Comparison of ENCODE assay signal across 7 mouse cellular contexts in the genomic region with DNA sequence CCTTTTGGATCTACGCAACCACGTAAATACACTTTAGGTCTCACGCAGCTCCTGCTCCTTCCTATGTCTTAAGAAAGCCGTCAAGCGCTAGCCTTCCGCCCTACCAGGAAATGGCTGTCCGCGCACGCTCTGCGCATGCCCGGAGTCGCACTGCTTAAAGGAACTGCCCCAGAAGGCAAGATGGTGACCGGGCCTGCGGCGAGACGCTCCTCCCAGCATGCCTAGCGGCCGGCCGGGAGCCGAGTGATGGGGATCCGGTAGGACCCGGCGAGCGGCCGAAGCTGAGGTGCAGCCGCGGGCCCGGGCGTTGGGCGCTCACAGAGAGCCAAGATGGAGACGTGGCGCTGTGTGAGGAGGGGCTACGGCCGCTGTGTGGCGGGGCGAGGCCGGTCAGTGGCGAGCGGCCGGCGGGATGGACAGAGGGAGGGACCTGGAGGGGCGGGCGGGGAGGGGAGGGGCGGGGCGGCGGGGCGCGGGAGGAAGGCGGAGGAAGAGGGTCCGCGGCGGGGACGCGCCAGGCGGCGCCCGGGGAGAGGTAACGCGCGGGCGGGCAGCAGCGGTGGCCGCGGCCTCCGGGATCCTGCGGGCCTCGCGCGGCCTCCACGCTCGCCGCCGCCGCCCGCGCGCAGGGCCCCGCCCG. TPM values are rescaled to one million over a fixed set of nuclear protein-coding genes. Genes with fewer than 3 reads are reported as not detected.
DNase-seq lines count a peak whose midpoint lies in the region; ATAC-seq and TF ChIP-seq lines count a peak whose summit lies in the region.

No protein-coding gene starts in this region.

- peaks cover 17% of the 10 kb centered on the region for H3K4me1 ChIP-seq in embryonic facial prominence, embryonic 10.5 days
- peaks cover 5% of the 10 kb centered on the region; the same call in 1 of the 2 replicates for H3K4me1 ChIP-seq in intestine, postnatal 0 days (replicated peaks; ENCODE audit: control insufficient read depth, insufficient read depth, low read length)
- peaks cover 13% of the 10 kb centered on the region for H3K4me1 ChIP-seq in midbrain, embryonic 12.5 days
- peaks cover 7% of the 10 kb centered on the region; the same call in 1 of the 2 replicates for H3K4me1 ChIP-seq in small intestine, adult 2 months (ENCODE audit: control insufficient read depth, insufficient read depth, insufficient read length, low read length)

- WGBS in embryonic facial prominence, embryonic 10.5 days, result under 1% methylated on average over 74 of the region's 79 CpGs
- under 1% methylated on average over 41 of the region's 79 CpGs for WGBS in intestine, postnatal 0 days
- under 1% methylated on average over 41 of the region's 79 CpGs for WGBS in midbrain, embryonic 12.5 days
- WGBS in small intestine, adult 2 months, result 2% methylated on average over 40 of the region's 79 CpGs

- H3K36me3 ChIP-seq in embryonic facial prominence, embryonic 10.5 days (replicated peaks), result peaks cover 9% of the 10 kb centered on the region
- no peaks in the 10 kb centered on the region; the same call in 1 of the 2 replicates for H3K36me3 ChIP-seq in intestine, postnatal 0 days (ENCODE audit: control insufficient read depth, insufficient read depth)
- 0 out of 2 replicates have a peak, but pooled peaks cover 8% of the 10 kb centered on the region for H3K36me3 ChIP-seq in midbrain, embryonic 12.5 days
- H3K36me3 ChIP-seq in small intestine, adult 2 months (ENCODE audit: control insufficient read depth, insufficient read depth, low read length), result peaks cover 4% of the 10 kb centered on the region

- H3K9me3 ChIP-seq in embryonic facial prominence, embryonic 10.5 days, result no peaks in the 10 kb centered on the region
- no peaks in the 10 kb centered on the region for H3K9me3 ChIP-seq in intestine, postnatal 0 days (ENCODE audit: control insufficient read depth)
- H3K9me3 ChIP-seq in midbrain, embryonic 12.5 days, result no peaks in the 10 kb centered on the region

- H3K4me2 ChIP-seq in intestine, postnatal 0 days (replicated peaks; ENCODE audit: low read depth), result peak overlapping the region; percentile 76
- peak overlapping the region; percentile 77 for H3K4me2 ChIP-seq in midbrain, embryonic 12.5 days (replicated peaks)

- DNase-seq in adrenal gland, postnatal 10 days, result peak; percentile 98
- DNase-seq in embryonic facial prominence, embryonic 10.5 days (ENCODE audit: low spot score), result peak; percentile 98
- peak; percentile 86 for DNase-seq in gonadal fat pad, adult 2 months (ENCODE audit: low read depth)
- peak; percentile 98 for DNase-seq in left cerebral cortex, postnatal 4 days

- peak overlapping the region; percentile 78 for H3K9ac ChIP-seq in intestine, postnatal 0 days (ENCODE audit: low read depth, low read length)
- H3K9ac ChIP-seq in midbrain, embryonic 12.5 days (replicated peaks), result peak overlapping the region; percentile 90

- peak; percentile 74 for TF ChIP-seq POLR2A in small intestine, adult 2 months (IDR thresholded peaks at IDR 0.05; ENCODE audit: low read depth, low read length)

- intact Hi-C loops in left cerebral cortex, postnatal 4 days (cut with DNase I), result no loop called here

- TF ChIP-seq CTCF in intestine, postnatal 0 days (IDR thresholded peaks at IDR 0.05; ENCODE audit: low read depth), result 0 out of 2 replicates have a peak, but pooled peaks have one; percentile 23
- TF ChIP-seq CTCF in small intestine, adult 2 months (IDR thresholded peaks at IDR 0.05; ENCODE audit: extremely low read depth, insufficient read length, insufficient replicate concordance, low read depth, low read length), result no peak

- H3K27ac ChIP-seq in embryonic facial prominence, embryonic 10.5 days (replicated peaks), result peak overlapping the region; percentile 98
- H3K27ac ChIP-seq in intestine, postnatal 0 days (ENCODE audit: low read depth, low read length), result peak overlapping the region; percentile 98
- peak overlapping the region; percentile 99 for H3K27ac ChIP-seq in midbrain, embryonic 12.5 days (replicated peaks)
- peak overlapping the region; percentile 99 for H3K27ac ChIP-seq in small intestine, adult 2 months (ENCODE audit: insufficient read depth, low read depth, low read length)

- H3K4me3 ChIP-seq in embryonic facial prominence, embryonic 10.5 days, result peak overlapping the region; percentile 79
- H3K4me3 ChIP-seq in intestine, postnatal 0 days (ENCODE audit: low read depth, low read length), result peak overlapping the region; percentile 69
- peak overlapping the region; percentile 79 for H3K4me3 ChIP-seq in midbrain, embryonic 12.5 days
- peak overlapping the region; percentile 99 for H3K4me3 ChIP-seq in small intestine, adult 2 months (ENCODE audit: low read depth, low read length)

- H3K27me3 ChIP-seq in embryonic facial prominence, embryonic 10.5 days (replicated peaks; ENCODE audit: low read depth, poor library complexity, severe bottlenecking), result no peaks in the 10 kb centered on the region
- no peaks in the 10 kb centered on the region for H3K27me3 ChIP-seq in intestine, postnatal 0 days (replicated peaks; ENCODE audit: control insufficient read depth, insufficient read depth, low read length)
- H3K27me3 ChIP-seq in midbrain, embryonic 12.5 days, result 0 out of 2 replicates have a peak, but pooled peaks cover 2% of the 10 kb centered on the region
- no peaks in the 10 kb centered on the region for H3K27me3 ChIP-seq in small intestine, adult 2 months (ENCODE audit: control insufficient read depth, insufficient read depth, low read length)

- peak; percentile 95 for ATAC-seq in intestine, postnatal 0 days
- ATAC-seq in midbrain, embryonic 12.5 days (ENCODE audit: low FRiP score, low read depth), result peak; percentile 98

RNA-seq across cellular contexts. Expression of gene Angel2, which starts 3.6 kb away (rescaled TPM):
- 10 to 100 TPM; 43.4 to 49.8 TPM for total RNA-seq in adrenal gland, postnatal 10 days (2021)
- 50.4 and 55.3 TPM in 2 replicates for polyA plus RNA-seq in embryonic facial prominence, embryonic 10.5 days (2016; fragmentation: Nextera tagmentation; extraction: Ambion mirVana)
- polyA plus RNA-seq in gonadal fat pad, adult 2 months (2012; rRNA removed), result 25.6 and 29.3 TPM in 2 replicates
- polyA plus RNA-seq in intestine, postnatal 0 days (2015; fragmentation: Nextera tagmentation; extraction: Ambion mirVana), result 23.2 and 23.8 TPM in 2 replicates
- 10 to 100 TPM; 58.2 to 60.0 TPM for total RNA-seq in left cerebral cortex, postnatal 4 days (2021)
- polyA plus RNA-seq in midbrain, embryonic 12.5 days (2016; fragmentation: Nextera tagmentation; extraction: Ambion mirVana), result 69.0 and 73.1 TPM in 2 replicates
- polyA plus RNA-seq in small intestine, adult 2 months (2012; rRNA removed), result 6.7 and 19.6 TPM in 2 replicates

RNA-seq across cellular contexts. Expression of gene Rps6kc1, which starts 16.9 kb away (rescaled TPM):
- 10 to 100 TPM; 26.2 to 27.6 TPM for total RNA-seq in adrenal gland, postnatal 10 days (2021)
- 14.6 and 16.9 TPM in 2 replicates for polyA plus RNA-seq in embryonic facial prominence, embryonic 10.5 days (2016; fragmentation: Nextera tagmentation; extraction: Ambion mirVana)
- 6.6 and 7.9 TPM in 2 replicates for polyA plus RNA-seq in gonadal fat pad, adult 2 months (2012; rRNA removed)
- polyA plus RNA-seq in intestine, postnatal 0 days (2015; fragmentation: Nextera tagmentation; extraction: Ambion mirVana), result 6.0 and 6.2 TPM in 2 replicates
- 10 to 100 TPM; 66.6 to 74.9 TPM for total RNA-seq in left cerebral cortex, postnatal 4 days (2021)
- polyA plus RNA-seq in midbrain, embryonic 12.5 days (2016; fragmentation: Nextera tagmentation; extraction: Ambion mirVana), result 23.5 and 26.8 TPM in 2 replicates
- polyA plus RNA-seq in small intestine, adult 2 months (2012; rRNA removed), result 2.2 and 7.1 TPM in 2 replicates

RNA-seq across cellular contexts. Expression of gene Vash2, which starts 50.6 kb away (rescaled TPM):
- total RNA-seq in adrenal gland, postnatal 10 days (2021), result 1 to 10 TPM; 1.3 to 3.1 TPM
- 52.7 and 56.7 TPM in 2 replicates for polyA plus RNA-seq in embryonic facial prominence, embryonic 10.5 days (2016; fragmentation: Nextera tagmentation; extraction: Ambion mirVana)
- polyA plus RNA-seq in gonadal fat pad, adult 2 months (2012; rRNA removed), result 12.9 and 14.4 TPM in 2 replicates
- 3.5 and 3.9 TPM in 2 replicates for polyA plus RNA-seq in intestine, postnatal 0 days (2015; fragmentation: Nextera tagmentation; extraction: Ambion mirVana)
- 10 to 100 TPM; 63.8 to 72.2 TPM for total RNA-seq in left cerebral cortex, postnatal 4 days (2021)
- polyA plus RNA-seq in midbrain, embryonic 12.5 days (2016; fragmentation: Nextera tagmentation; extraction: Ambion mirVana), result 64.2 and 67.2 TPM in 2 replicates
- polyA plus RNA-seq in small intestine, adult 2 months (2012; rRNA removed), result 0.76 and 0.79 TPM in 2 replicates

Comparison
In these comparisons a context has a peak if more than half of its experiments do, and no peak if none do; other contexts are left out.
1. Peak in every context shown above with its lines: DNase-seq, ATAC-seq, H3K4me3 ChIP-seq and H3K27ac ChIP-seq.